Mouse (Mus musculus): ENCODE measurements around the gene Tex13b. TPM values are rescaled to one million over a fixed set of nuclear protein-coding genes. Genes with fewer than 3 reads are reported as not detected.
"Not testable (repeated sequence)": the region's sequence is repeated elsewhere in the genome, so short reads cannot be mapped to it uniquely, and the experiment has no call there.

The Tex13b gene
- not detected for total RNA-seq (2021)

- intact Hi-C loops (cut with DNase I): no loop called here
- no peak for DNase-seq (ENCODE audit: low spot score)
Measured at GRCm38 (mm10) chrX:140813312-140814006, at the start of gene Tex13b. TSS of gene Tex13b (minus strand) at chrX:140813433.

- intact Hi-C loops (cut with DNase I): no loop called here
- DNase-seq (ENCODE audit: low spot score): no peak
Measured at GRCm38 (mm10) chrX:140862760-140863159, 49.5 kb upstream of the Tex13b start.

GRCm38 (mm10) chrX:140857445-140857844 lies 44.2 kb upstream of the Tex13b start:
- intact Hi-C loops (cut with DNase I): no loop called here
- DNase-seq (ENCODE audit: low spot score): no peak

- DNase-seq (ENCODE audit: low spot score); intact Hi-C loops (cut with DNase I): not testable (repeated sequence)
Measured at GRCm38 (mm10) chrX:140857040-140857439, 43.8 kb upstream of the Tex13b start.

GRCm38 (mm10) chrX:140854561-140854960 lies 41.3 kb upstream of the Tex13b start:
- no peak for DNase-seq (ENCODE audit: low spot score)
- intact Hi-C loops (cut with DNase I): no loop called here

- intact Hi-C loops (cut with DNase I); DNase-seq (ENCODE audit: low spot score): not testable (repeated sequence)
Measured at GRCm38 (mm10) chrX:140845401-140845800, 32.2 kb upstream of the Tex13b start.

GRCm38 (mm10) chrX:140839887-140840286 lies 26.7 kb upstream of the Tex13b start:
- DNase-seq (ENCODE audit: low spot score): no peak
- intact Hi-C loops (cut with DNase I): no loop called here

- intact Hi-C loops (cut with DNase I): no loop called here
Measured at GRCm38 (mm10) chrX:140838077-140838476, 24.8 kb upstream of the Tex13b start.

GRCm38 (mm10) chrX:140831706-140832105 lies 18.5 kb upstream of the Tex13b start:
- no peak for DNase-seq (ENCODE audit: low spot score)
- intact Hi-C loops (cut with DNase I): no loop called here

More at GRCm38 (mm10) chrX:140838077-140838476, 24.8 kb upstream of the Tex13b start:
- no peak for DNase-seq (ENCODE audit: low spot score)

- intact Hi-C loops (cut with DNase I): no loop called here
- DNase-seq (ENCODE audit: low spot score): no peak
Measured at GRCm38 (mm10) chrX:140822295-140822694, 9.1 kb upstream of the Tex13b start.

GRCm38 (mm10) chrX:140805340-140805739 lies 7.9 kb downstream of the Tex13b start:
- DNase-seq (ENCODE audit: low spot score): no peak
- intact Hi-C loops (cut with DNase I): no loop called here

- no peak for DNase-seq (ENCODE audit: low spot score)
- intact Hi-C loops (cut with DNase I): no loop called here
Measured at GRCm38 (mm10) chrX:140769794-140770193, 43.4 kb downstream of the Tex13b start.

Other genes with a start within 250 kb of the Tex13b start
- gene Tsc22d3, start 212.8 kb downstream of the Tex13b start, total RNA-seq (2021): 100 to 1,000 TPM; 130 to 184 TPM
- 10 to 100 TPM; 14.7 to 17.8 TPM for gene Mid2, start 148.8 kb downstream of the Tex13b start, total RNA-seq (2021)
- gene Vsig1, start 94.2 kb upstream of the Tex13b start, total RNA-seq (2021): not detected
- 10 to 100 TPM; 12.5 to 13.5 TPM for gene Psmd10, start 143.3 kb upstream of the Tex13b start, total RNA-seq (2021)
- 10 to 100 TPM; 10.7 to 11.3 TPM for gene Atg4a, start 143.5 kb upstream of the Tex13b start, total RNA-seq (2021)

Measured in heart, postnatal 25 days (tissue).